Mouse (Mus musculus) layer of hippocampus, postnatal 14 days (tissue): Measurements from ENCODE around the gene Txnrd1. TPM values are rescaled to one million over a fixed set of nuclear protein-coding genes. Genes with fewer than 3 reads are reported as not detected.

Experiments
- DNase-seq, 2 experiments: peaks; one replicate each; pipeline ENCODE4 v3.0.0; 2021 to 2022; ENCODE audit warnings: low spot score in 2 of 2, mixed read lengths in 1 of 2
- total RNA-seq, 2 experiments: library from RNA; stranded (reverse); gene quantifications; 2 replicates each; pipeline ENCODE4 v1.2.3; 2021

The Txnrd1 gene
- total RNA-seq, 2 experiments from 2014 or later = 57.7 to 62.8 TPM

DNA sequence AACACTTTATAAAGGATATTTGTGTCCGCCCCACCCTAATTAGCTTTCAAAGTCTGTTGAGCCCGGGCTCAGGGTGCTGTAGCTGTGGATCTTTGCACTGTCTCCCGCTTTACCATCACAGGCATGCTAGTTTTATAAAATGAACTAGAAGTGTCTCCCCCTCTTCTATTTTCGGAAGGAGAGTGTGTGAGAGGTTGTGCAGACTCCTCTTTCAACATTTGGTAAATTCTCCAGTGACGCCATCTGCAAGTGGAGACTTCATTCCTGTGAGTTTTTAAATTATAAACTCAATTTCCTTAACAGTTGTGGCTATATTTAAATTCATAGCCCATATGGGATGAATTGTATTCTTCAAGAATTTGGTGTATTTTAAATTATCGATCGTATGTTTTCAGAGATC lies 74.8 kb downstream of the Txnrd1 start:
- no peak for DNase-seq

DNA sequence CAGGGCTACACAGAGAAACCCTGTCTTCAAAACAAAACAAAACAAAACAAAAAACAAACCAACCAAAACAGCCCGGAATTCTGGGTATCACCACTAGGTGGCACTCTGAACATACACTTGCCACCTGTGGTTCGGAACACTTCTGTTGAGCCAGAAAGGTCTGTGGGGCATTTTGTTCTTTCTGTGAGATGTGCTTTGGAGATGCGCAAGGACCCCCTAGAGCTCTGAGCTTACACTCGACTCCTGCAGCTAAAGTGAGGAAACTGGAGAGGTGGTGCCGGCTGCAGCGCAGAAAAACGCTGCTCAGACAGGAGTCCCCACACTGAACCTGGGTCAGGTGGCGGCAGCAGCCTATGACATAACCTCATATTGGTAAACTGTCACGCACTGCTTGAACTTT lies 75.6 kb downstream of the Txnrd1 start:
- DNase-seq = peak; percentile 74 to 77

DNA sequence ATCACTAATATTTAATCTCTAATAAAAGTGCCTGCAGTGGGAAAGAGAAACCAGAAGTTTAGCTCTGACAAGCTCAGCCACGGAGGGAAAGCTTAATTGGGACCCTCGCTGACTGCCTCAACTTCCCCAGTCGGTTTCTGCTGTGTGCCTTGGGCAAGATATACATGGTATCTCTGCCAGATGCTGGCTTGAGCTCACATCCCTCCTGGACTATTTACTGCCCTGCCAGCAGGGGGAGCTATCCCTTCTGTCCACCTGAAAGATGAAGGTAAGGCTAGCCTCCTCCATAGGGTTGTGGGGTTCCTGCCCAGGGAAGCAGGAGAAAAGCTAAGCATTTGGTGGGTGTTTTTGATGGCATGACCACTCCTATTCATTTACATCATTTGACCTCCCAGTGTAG lies 76.4 kb downstream of the Txnrd1 start:
- no peak for DNase-seq

DNA sequence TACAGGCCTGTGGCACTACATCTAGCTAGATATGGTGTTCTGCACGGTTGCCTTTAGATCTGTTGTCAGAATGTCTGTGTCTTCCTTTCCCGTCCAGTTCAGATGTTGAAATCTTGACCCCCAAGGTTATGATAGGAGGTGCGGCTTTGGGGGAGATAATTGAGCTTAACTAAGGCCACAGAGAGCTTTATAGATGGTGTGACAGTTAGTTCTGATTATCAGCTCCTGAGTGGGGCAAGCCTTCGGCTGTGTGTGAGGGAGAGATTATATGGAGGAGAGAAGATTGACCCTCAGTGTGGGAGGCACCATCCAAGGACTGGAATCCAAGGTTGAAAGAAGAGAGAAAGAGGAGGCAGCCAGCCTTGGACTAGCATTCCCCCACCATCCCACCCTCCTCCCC lies 79.5 kb downstream of the Txnrd1 start:
- DNase-seq = no peak

DNA sequence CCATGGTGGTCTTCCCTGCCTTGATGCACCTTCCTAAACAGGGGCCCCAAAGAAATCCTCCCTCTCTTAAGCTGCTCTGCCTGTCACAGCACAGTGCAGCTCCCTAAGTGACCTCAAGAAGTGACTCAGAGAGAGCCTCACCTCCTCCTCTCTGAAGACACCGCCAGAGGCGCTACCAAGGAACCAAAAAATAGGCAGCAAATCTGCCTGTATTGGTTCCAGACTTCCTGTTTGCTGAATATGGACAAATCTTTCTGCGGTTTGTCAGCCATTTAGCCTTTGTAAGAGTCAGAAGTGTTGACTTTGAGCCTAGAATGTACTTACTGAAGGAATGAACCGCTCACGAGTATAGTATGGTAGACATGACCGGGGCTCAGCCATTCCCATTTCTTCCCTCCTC lies 80.0 kb downstream of the Txnrd1 start:
- DNase-seq = no peak

DNA sequence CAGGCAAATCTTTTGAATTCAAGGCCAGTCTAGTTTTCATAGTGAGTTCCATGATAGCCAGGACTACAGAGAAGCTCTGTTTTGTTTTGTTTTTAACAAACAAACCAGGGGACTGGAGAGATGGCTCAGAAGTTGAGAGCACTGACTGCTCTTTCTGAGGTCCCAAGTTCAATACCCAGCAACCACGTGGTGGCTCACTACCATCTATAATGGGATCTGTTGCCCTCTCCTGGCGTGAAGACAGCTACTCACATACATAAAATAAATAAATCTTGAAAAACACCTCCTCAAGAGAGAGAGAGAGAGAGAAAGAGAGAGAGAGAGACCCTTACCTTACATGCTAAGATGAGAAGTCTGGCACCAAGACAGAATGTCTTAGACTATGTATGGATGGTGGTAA lies 84.9 kb downstream of the Txnrd1 start:
- no peak for DNase-seq

DNA sequence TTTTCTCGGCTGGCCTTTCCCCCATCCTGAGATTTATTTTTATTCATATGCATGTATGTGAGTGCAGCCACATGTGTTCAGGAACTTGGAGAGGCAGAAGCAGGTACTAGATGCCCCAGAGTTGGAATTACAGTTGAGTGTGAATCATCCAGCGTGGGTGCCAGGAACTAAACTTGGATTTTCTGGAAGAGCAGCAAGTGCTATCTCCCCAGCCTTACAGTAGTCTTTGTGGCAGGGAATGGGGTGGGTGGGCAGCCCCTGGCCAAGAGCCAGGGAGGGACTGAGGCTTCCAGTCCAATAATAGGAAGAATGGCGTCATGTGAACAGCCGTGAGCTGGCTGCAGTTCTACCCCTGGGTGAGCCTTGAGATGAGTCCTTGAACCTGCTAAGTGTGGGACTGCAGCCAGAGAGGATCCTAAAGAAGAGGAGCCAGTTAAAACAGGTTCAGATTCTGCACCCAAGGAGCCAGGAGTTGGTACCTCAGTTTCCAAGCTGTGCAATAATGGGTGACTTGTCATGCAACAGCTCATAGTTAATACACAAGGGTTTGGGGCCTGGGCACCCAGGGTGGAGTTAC lies 85.7 kb downstream of the Txnrd1 start:
- DNase-seq = no peak

DNA sequence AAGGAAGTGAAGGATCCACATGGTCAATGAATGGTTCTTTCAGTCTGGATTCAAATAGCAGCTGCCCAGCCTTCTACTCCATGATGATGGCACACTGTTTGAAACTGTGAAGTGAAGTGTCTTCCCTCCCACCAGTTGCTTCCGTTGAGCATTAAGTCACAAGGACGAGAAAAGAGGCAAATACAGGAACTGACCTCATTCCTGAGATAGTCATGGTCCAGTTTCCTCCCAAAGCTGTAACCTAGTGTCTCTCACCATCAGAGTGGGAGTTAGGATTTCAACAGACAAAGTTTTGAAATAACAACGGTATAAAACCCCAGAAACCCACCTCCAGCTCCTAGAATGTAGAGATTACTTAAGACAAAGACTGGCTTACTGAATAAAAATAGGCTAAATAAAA lies 89.8 kb downstream of the Txnrd1 start:
- no peak for DNase-seq

DNA sequence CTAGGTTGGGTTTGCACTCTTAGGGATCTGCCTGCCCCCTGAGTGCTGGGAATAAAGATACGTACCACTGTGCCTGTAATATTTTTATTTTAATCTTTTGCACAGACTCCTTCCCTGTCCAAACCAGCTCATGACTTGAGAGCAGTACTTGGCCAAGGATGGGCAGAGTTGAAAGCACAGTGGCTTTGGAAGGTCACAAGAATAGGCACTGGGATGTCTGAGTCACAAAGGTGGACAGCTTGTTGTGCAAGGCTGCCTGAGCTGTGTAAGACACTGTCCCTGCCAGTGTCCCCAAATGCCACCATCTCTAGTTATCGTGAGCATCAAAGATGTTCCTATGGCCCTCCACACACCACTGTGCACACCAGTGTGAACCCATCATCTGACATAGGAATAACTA lies 91.0 kb downstream of the Txnrd1 start:
- DNase-seq = no peak

DNA sequence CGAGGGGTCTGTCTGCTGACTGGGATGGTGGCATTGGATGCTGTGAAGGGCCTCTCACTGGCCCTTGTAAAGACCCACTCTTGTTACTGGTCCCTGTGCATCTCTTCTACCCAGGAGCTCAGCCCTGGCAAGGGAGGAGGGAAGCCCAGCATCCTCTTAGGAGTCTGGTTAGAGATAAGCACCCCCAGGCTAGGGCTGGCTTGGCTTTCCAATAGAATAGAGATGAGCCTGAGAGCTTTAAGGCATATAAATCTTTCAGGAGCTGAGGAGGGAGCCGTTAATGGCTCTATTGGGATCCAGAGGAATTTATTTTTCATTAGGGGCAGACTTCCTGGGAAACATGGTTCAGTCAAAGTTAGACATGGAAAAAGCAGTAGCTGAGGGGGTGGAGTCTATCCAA lies 91.9 kb downstream of the Txnrd1 start:
- DNase-seq = no peak

DNA sequence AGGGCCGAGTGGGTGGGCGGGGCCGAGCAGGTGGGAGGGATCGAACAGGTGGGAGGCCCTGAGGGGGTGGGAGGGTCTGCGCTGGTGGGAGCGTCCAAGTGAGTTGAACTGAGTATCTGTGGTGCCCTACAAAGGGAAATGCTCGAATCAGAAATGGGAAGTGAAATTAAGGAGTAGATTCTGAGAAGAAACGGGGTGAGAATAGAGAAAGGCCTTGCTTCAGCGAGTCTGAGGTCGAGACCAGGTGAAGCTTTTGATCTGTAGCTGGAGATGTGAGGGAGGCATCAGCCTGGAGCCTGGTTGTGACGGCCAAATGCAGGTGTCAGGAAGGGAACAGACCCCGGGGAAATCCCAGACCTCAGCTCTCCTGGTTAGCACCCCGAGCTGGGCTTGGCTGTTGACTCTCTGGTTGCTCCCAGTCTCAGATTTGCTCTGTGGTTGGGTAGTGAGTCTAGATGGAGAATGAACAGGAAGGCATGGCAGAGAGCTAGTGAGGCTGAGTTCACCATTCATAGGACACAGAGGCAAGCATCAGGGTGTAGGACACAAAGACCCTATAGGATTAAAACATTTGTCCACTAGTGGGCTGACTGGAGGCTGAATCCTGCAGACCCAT lies 101.4 kb downstream of the Txnrd1 start:
- DNase-seq = no peak

DNA sequence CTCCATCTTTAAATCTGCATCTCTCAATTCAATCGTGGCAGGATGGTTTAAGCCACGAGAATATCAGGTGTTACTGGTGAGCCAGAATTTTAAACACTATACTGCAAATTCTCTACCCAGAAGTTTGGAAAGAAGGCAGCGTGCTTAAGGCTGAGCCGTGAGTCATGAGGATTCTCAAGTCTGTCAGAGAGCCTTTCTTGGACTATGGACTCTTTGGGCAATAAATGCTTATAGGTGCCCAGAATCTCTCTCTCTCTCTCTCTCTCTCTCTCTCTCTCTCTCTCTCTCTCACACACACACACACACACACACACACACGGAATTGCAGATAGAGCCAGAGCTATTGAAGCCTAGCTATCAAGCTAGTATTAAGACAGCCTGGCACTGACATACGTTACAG lies 102.0 kb downstream of the Txnrd1 start:
- no peak for DNase-seq

Other genes starting within 250 kb of the Txnrd1 start
- 10 to 100 TPM; 17.0 to 20.8 TPM for gene 1190007I07Rik, start 210.7 kb upstream of the Txnrd1 start, total RNA-seq
- gene Tdg, start 204.1 kb upstream of the Txnrd1 start, total RNA-seq = 10 to 100 TPM; 62.3 to 66.8 TPM
- gene Glt8d2, start 143.3 kb upstream of the Txnrd1 start, total RNA-seq = 1 to 10 TPM; 6.8 to 7.2 TPM
- gene Hcfc2, start 137.8 kb upstream of the Txnrd1 start, total RNA-seq = 10 to 100 TPM; 35.5 to 36.2 TPM
- 10 to 100 TPM; 50.2 to 63.3 TPM for gene Nfyb, start 69.8 kb upstream of the Txnrd1 start, total RNA-seq
- gene Eid3, start 32.7 kb downstream of the Txnrd1 start, total RNA-seq = 1 to 10 TPM; 1.8 to 2.8 TPM
- gene Chst11, start 151.5 kb downstream of the Txnrd1 start, total RNA-seq = 10 to 100 TPM; 59.8 to 61.9 TPM